Mouse (Mus musculus): ENCODE measurements around the gene Glul. TPM values are rescaled to one million over a fixed set of nuclear protein-coding genes. Genes with fewer than 3 reads are reported as not detected.
A peak's percentile ranks its signal among the peaks of the same experiment; 100 is the strongest.

Gene Glul
- polyA plus RNA-seq, 1 experiment from 2014 or later = 120 TPM

- H3K4me2 ChIP-seq (ENCODE audit: low read depth, low read length) = no peak overlapping the region
- H3K36me3 ChIP-seq (ENCODE audit: control insufficient read depth, insufficient read depth, low read length) = no peaks in the 10 kb centered on the region
- no peaks in the 10 kb centered on the region; the same call in none of the 2 replicates for H3K4me1 ChIP-seq (replicated peaks; ENCODE audit: control insufficient read depth, insufficient read depth, low read length)
- H3K9ac ChIP-seq (ENCODE audit: low read length) = 0 out of 2 replicates have a peak overlapping the region, but pooled peaks have one; percentile 3
- H3K4me3 ChIP-seq (ENCODE audit: low read length) = no peak overlapping the region
- H3K9me3 ChIP-seq (ENCODE audit: control insufficient read depth, low read length) = no peaks in the 10 kb centered on the region
- no peaks in the 10 kb centered on the region for H3K27me3 ChIP-seq (ENCODE audit: control insufficient read depth, insufficient read depth, low read depth, low read length)
- peak overlapping the region; percentile 15; the same call in 1 of the 2 replicates for H3K27ac ChIP-seq (ENCODE audit: low read length)
- 37% methylated on average over 8 of the region's 8 CpGs for WGBS
- ATAC-seq (ENCODE audit: low read depth) = no peak
Measured at GRCm38 (mm10) chr1:153894201-153894893, 5.4 kb upstream of the Glul start.

GRCm38 (mm10) chr1:153894979-153895378 lies 4.8 kb upstream of the Glul start:
- 31% methylated on average over 5 of the region's 5 CpGs for whole genome bisulfite sequencing

GRCm38 (mm10) chr1:153897196-153897595 lies 2.5 kb upstream of the Glul start:
- Histone ChIP-seq H3K9me3 (ENCODE audit: control insufficient read depth, low read length) (no peaks in the 10 kb centered on the region), H3K4me1 (replicated peaks; ENCODE audit: control insufficient read depth, insufficient read depth, low read length) (peaks cover 10% of the 10 kb centered on the region), H3K27me3 (ENCODE audit: control insufficient read depth, insufficient read depth, low read depth, low read length) (no peaks in the 10 kb centered on the region), H3K9ac (ENCODE audit: low read length) (no peak overlapping the region), H3K27ac (ENCODE audit: low read length) (no peak overlapping the region), H3K36me3 (ENCODE audit: control insufficient read depth, insufficient read depth, low read length) (no peaks in the 10 kb centered on the region), H3K4me2 (ENCODE audit: low read depth, low read length) (no peak overlapping the region), H3K4me3 (ENCODE audit: low read length) (no peak overlapping the region)
- WGBS = 77% methylated on average over 8 of the region's 8 CpGs
- no peak for ATAC-seq (ENCODE audit: low read depth)

More at GRCm38 (mm10) chr1:153894979-153895378, 4.8 kb upstream of the Glul start:
- Histone ChIP-seq H3K27me3 (ENCODE audit: control insufficient read depth, insufficient read depth, low read depth, low read length) (no peaks in the 10 kb centered on the region), H3K4me3 (ENCODE audit: low read length) (no peak overlapping the region), H3K36me3 (ENCODE audit: control insufficient read depth, insufficient read depth, low read length) (no peaks in the 10 kb centered on the region), H3K4me1 (replicated peaks; ENCODE audit: control insufficient read depth, insufficient read depth, low read length) (no peaks in the 10 kb centered on the region; the same call in none of the 2 replicates), H3K4me2 (ENCODE audit: low read depth, low read length) (no peak overlapping the region), H3K9me3 (ENCODE audit: control insufficient read depth, low read length) (no peaks in the 10 kb centered on the region), H3K9ac (ENCODE audit: low read length) (no peak overlapping the region), H3K27ac (ENCODE audit: low read length) (peak overlapping the region; percentile 15; the same call in 1 of the 2 replicates)
- ATAC-seq (ENCODE audit: low read depth) = peak; percentile 10; the same call in 1 of the 2 replicates

- no peaks in the 10 kb centered on the region for H3K9me3 ChIP-seq (ENCODE audit: control insufficient read depth, low read length)
- peaks cover 13% of the 10 kb centered on the region for H3K36me3 ChIP-seq (ENCODE audit: control insufficient read depth, insufficient read depth, low read length)
- H3K4me2 ChIP-seq (ENCODE audit: low read depth, low read length) = peak overlapping the region; percentile 62
- H3K27ac ChIP-seq (ENCODE audit: low read length) = peak overlapping the region; percentile 86
- peak overlapping the region; percentile 78 for H3K9ac ChIP-seq (ENCODE audit: low read length)
- peaks cover 10% of the 10 kb centered on the region for H3K4me1 ChIP-seq (replicated peaks; ENCODE audit: control insufficient read depth, insufficient read depth, low read length)
- H3K4me3 ChIP-seq (ENCODE audit: low read length) = peak overlapping the region; percentile 82
- ATAC-seq (ENCODE audit: low read depth) = peak; percentile 35
- 19% methylated on average over 22 of the region's 22 CpGs for WGBS
- H3K27me3 ChIP-seq (ENCODE audit: control insufficient read depth, insufficient read depth, low read depth, low read length) = no peaks in the 10 kb centered on the region
Measured at GRCm38 (mm10) chr1:153898989-153899730, 584 bp upstream of the Glul start.

DNA sequence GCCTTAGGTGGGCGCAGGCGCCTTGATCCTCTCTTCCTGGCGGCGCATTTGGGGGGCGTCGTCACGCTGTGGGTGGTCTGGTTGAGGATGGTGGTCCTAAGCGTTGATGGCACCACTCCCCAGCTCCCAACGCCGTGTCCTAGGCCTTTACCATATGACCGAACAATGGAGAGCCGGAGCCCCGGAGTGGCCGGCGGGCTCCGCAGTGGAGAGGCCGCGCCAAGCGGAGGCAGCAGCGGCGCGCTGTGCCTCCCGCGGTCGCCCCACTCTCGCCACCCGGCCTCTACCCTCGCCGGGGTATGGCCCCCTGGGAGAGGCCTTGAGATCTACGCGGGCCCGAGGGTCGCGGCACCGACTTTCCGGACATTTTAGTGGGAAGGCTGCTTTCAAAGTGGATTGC lies 637 bp downstream of the Glul start:
- H3K9ac ChIP-seq (ENCODE audit: low read length) = peak overlapping the region; percentile 94
- peaks cover 21% of the 10 kb centered on the region for H3K36me3 ChIP-seq (ENCODE audit: control insufficient read depth, insufficient read depth, low read length)
- H3K27ac ChIP-seq (ENCODE audit: low read length) = peak overlapping the region; percentile 96
- ATAC-seq (ENCODE audit: low read depth) = peak; percentile 39
- peaks cover 10% of the 10 kb centered on the region for H3K4me1 ChIP-seq (replicated peaks; ENCODE audit: control insufficient read depth, insufficient read depth, low read length)
- peak overlapping the region; percentile 62 for H3K4me2 ChIP-seq (ENCODE audit: low read depth, low read length)
- H3K4me3 ChIP-seq (ENCODE audit: low read length) = peak overlapping the region; percentile 82
- WGBS = under 1% methylated on average over 36 of the region's 36 CpGs
- no peaks in the 10 kb centered on the region for H3K27me3 ChIP-seq (ENCODE audit: control insufficient read depth, insufficient read depth, low read depth, low read length)
- H3K9me3 ChIP-seq (ENCODE audit: control insufficient read depth, low read length) = no peaks in the 10 kb centered on the region

DNA sequence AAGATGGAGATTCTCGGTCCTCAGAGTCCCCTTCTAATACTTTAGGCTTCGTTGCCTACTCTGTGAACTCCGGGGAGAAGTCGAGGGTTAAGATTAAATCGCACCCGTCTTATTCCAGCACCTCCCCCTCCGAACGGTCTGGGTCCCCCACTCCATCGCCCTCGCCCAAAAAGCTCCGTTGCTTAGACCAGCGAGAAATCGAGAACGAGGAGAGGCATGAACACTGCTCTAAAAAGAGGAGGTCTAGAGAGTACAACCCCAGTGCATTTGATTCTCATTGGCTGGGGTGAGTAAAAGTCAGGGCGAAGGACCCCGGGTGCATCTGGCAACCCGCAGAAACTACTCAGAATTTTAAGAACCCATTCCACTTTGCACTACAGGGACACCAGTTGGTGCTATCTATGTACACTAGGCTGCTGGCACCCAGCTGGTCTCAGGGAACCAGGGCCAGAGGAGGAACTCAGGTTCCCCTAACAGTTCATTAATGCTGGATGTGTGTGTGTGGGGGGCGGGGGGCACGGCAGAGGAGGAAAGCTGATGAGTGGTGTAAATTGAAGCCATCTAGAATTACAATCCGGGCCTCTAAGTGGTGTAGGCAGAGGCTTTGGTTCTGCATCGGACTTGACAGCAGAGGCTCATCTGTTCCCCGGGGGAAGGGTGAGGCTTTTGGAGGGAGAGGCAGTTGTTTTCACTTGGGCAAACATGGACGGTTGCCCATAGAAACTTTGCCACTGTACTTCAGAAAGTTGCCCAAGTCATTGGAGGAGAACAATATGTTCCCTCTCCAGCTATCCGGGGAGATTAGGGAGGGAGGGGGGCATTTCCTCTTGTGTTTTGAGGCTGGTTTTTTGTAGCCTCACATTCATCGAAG lies 1.4 kb downstream of the Glul start:
- Histone ChIP-seq H3K36me3 (ENCODE audit: control insufficient read depth, insufficient read depth, low read length) (peaks cover 25% of the 10 kb centered on the region), H3K4me1 (replicated peaks; ENCODE audit: control insufficient read depth, insufficient read depth, low read length) (peaks cover 10% of the 10 kb centered on the region), H3K4me2 (ENCODE audit: low read depth, low read length) (peak overlapping the region; percentile 62), H3K9me3 (ENCODE audit: control insufficient read depth, low read length) (no peaks in the 10 kb centered on the region), H3K9ac (ENCODE audit: low read length) (peak overlapping the region; percentile 94), H3K27me3 (ENCODE audit: control insufficient read depth, insufficient read depth, low read depth, low read length) (no peaks in the 10 kb centered on the region), H3K4me3 (ENCODE audit: low read length) (peak overlapping the region; percentile 82), H3K27ac (ENCODE audit: low read length) (peak overlapping the region; percentile 96)
- no peak for ATAC-seq (ENCODE audit: low read depth)
- 1% methylated on average over 25 of the region's 25 CpGs for WGBS

- Histone ChIP-seq H3K4me2 (ENCODE audit: low read depth, low read length) (no peak overlapping the region), H3K9ac (ENCODE audit: low read length) (no peak overlapping the region), H3K9me3 (ENCODE audit: control insufficient read depth, low read length) (no peaks in the 10 kb centered on the region), H3K27me3 (ENCODE audit: control insufficient read depth, insufficient read depth, low read depth, low read length) (no peaks in the 10 kb centered on the region), H3K4me1 (replicated peaks; ENCODE audit: control insufficient read depth, insufficient read depth, low read length) (peaks cover 10% of the 10 kb centered on the region), H3K4me3 (ENCODE audit: low read length) (no peak overlapping the region), H3K27ac (ENCODE audit: low read length) (no peak overlapping the region), H3K36me3 (ENCODE audit: control insufficient read depth, insufficient read depth, low read length) (peaks cover 43% of the 10 kb centered on the region)
- WGBS = 81% methylated on average over 13 of the region's 13 CpGs
- no peak for ATAC-seq (ENCODE audit: low read depth)
Measured at GRCm38 (mm10) chr1:153903006-153903405, 3.3 kb downstream of the Glul start.

GRCm38 (mm10) chr1:153904236-153904635 lies 4.5 kb downstream of the Glul start:
- 95% methylated on average over 14 of the region's 14 CpGs for WGBS
- no peak overlapping the region for H3K27ac ChIP-seq (ENCODE audit: low read length)
- H3K27me3 ChIP-seq (ENCODE audit: control insufficient read depth, insufficient read depth, low read depth, low read length) = no peaks in the 10 kb centered on the region
- H3K9ac ChIP-seq (ENCODE audit: low read length) = no peak overlapping the region
- H3K4me3 ChIP-seq (ENCODE audit: low read length) = no peak overlapping the region
- H3K9me3 ChIP-seq (ENCODE audit: control insufficient read depth, low read length) = no peaks in the 10 kb centered on the region
- peaks cover 49% of the 10 kb centered on the region for H3K36me3 ChIP-seq (ENCODE audit: control insufficient read depth, insufficient read depth, low read length)
- no peak overlapping the region for H3K4me2 ChIP-seq (ENCODE audit: low read depth, low read length)
- ATAC-seq (ENCODE audit: low read depth) = no peak
- H3K4me1 ChIP-seq (replicated peaks; ENCODE audit: control insufficient read depth, insufficient read depth, low read length) = peaks cover 10% of the 10 kb centered on the region
